Mouse (Mus musculus) neural tube, embryonic 12.5 days (tissue): ENCODE measurements around the gene Pappa2. TPM values are rescaled to one million over a fixed set of nuclear protein-coding genes. Genes with fewer than 3 reads are reported as not detected.

Source experiments
- ATAC-seq: fragments of 200-750 bp; cut with Nextera tagmentation; 2 replicates; pipeline ENCODE4 v1.8.0; 2017; ENCODE audit warnings: low read depth, mild to moderate bottlenecking, moderate TSS enrichment, moderate library complexity; ENCODE audit not compliant: low FRiP score
- H3K27ac ChIP-seq: fragments of 300-500 bp; sonication (generic); 2 replicates; pipeline ENCODE4 v1.5.1; 2016
- H3K27me3 ChIP-seq: fragments of 300-500 bp; sonication (generic); replicated peaks from 2 replicates; pipeline ENCODE4 v1.6.1; 2016; ENCODE audit warnings: mild to moderate bottlenecking
- H3K36me3 ChIP-seq: fragments of 300-500 bp; sonication (generic); 2 replicates; pipeline ENCODE4 v1.6.1; 2016; ENCODE audit warnings: mild to moderate bottlenecking
- H3K4me1 ChIP-seq: fragments of 300-500 bp; sonication (generic); 2 replicates; pipeline ENCODE4 v1.6.1; 2016
- H3K4me2 ChIP-seq: fragments of 300-500 bp; sonication (generic); replicated peaks from 2 replicates; pipeline ENCODE4 v1.6.1; 2016; ENCODE audit warnings: mild to moderate bottlenecking
- H3K4me3 ChIP-seq: fragments of 300-500 bp; sonication (generic); 2 replicates; pipeline ENCODE4 v1.5.1; 2016
- H3K9ac ChIP-seq: fragments of 300-500 bp; sonication (generic); 2 replicates; pipeline ENCODE4 v1.6.1; 2016; ENCODE audit warnings: mild to moderate bottlenecking
- H3K9me3 ChIP-seq: fragments of 300-500 bp; sonication (generic); 2 replicates; pipeline ENCODE4 v1.6.1; 2016; ENCODE audit warnings: mild to moderate bottlenecking
- WGBS: fragments of 180-500 bp; shearing (Covaris S2); methylation state at CpG from one replicate; pipeline ENCODE4 v1.1.7; 2016; 5-methylcytosine and 5-hydroxymethylcytosine counted together
- polyA plus RNA-seq: library from polyadenylated mRNA; unstranded; fragments of >200 nt; fragmentation: Nextera tagmentation; extraction: Ambion mirVana; gene quantifications from 2 replicates; pipeline ENCODE4 v1.2.1, GENCODE M21; 2016

Pappa2 gene
- polyA plus RNA-seq, 1 experiment from 2014 or later, result 5.0 TPM

- H3K4me3 ChIP-seq, result no peak overlapping the region
- ATAC-seq, result no peak
- no peaks in the 10 kb centered on the region for H3K27me3 ChIP-seq
- H3K4me1 ChIP-seq, result no peaks in the 10 kb centered on the region
- H3K36me3 ChIP-seq, result no peaks in the 10 kb centered on the region
- H3K9me3 ChIP-seq, result no peaks in the 10 kb centered on the region
- no peak overlapping the region for H3K4me2 ChIP-seq
- no peak overlapping the region for H3K9ac ChIP-seq
- 83% methylated on average over 3 of the region's 3 CpGs for WGBS
- no peak overlapping the region for H3K27ac ChIP-seq
Measured at GRCm38 (mm10) chr1:158875487-158875886, 104.8 kb downstream of the Pappa2 start.

- 86% methylated on average over 2 of the region's 2 CpGs for WGBS
- no peak for ATAC-seq
- Histone ChIP-seq H3K4me3 (no peak overlapping the region), H3K36me3 (no peaks in the 10 kb centered on the region), H3K9me3 (no peaks in the 10 kb centered on the region), H3K27ac (no peak overlapping the region), H3K27me3 (no peaks in the 10 kb centered on the region), H3K4me1 (no peaks in the 10 kb centered on the region), H3K4me2 (no peak overlapping the region), H3K9ac (no peak overlapping the region)
Measured at GRCm38 (mm10) chr1:158874552-158875077, 105.7 kb downstream of the Pappa2 start.

- ATAC-seq, result no peak
- H3K4me1 ChIP-seq, result no peaks in the 10 kb centered on the region
- H3K9me3 ChIP-seq, result no peaks in the 10 kb centered on the region
- WGBS, result 84% methylated on average over 1 of the region's 1 CpGs
- no peaks in the 10 kb centered on the region for H3K27me3 ChIP-seq
- no peak overlapping the region for H3K27ac ChIP-seq
- no peaks in the 10 kb centered on the region for H3K36me3 ChIP-seq
- H3K9ac ChIP-seq, result no peak overlapping the region
- no peak overlapping the region for H3K4me2 ChIP-seq
- no peak overlapping the region for H3K4me3 ChIP-seq
Measured at GRCm38 (mm10) chr1:158873631-158874030, 106.7 kb downstream of the Pappa2 start.

GRCm38 (mm10) chr1:158871401-158871800, 108.9 kb downstream of the Pappa2 start:
- 90% methylated on average over 2 of the region's 2 CpGs for WGBS
- Histone ChIP-seq H3K4me3 (no peak overlapping the region), H3K4me1 (no peaks in the 10 kb centered on the region), H3K9me3 (no peaks in the 10 kb centered on the region), H3K4me2 (no peak overlapping the region), H3K36me3 (no peaks in the 10 kb centered on the region), H3K27me3 (no peaks in the 10 kb centered on the region), H3K27ac (no peak overlapping the region), H3K9ac (no peak overlapping the region)
- ATAC-seq, result no peak

- Histone ChIP-seq H3K9ac (no peak overlapping the region), H3K4me2 (no peak overlapping the region), H3K4me1 (no peaks in the 10 kb centered on the region), H3K9me3 (no peaks in the 10 kb centered on the region), H3K4me3 (no peak overlapping the region), H3K27ac (no peak overlapping the region), H3K36me3 (no peaks in the 10 kb centered on the region), H3K27me3 (no peaks in the 10 kb centered on the region)
- no peak for ATAC-seq
- 74% methylated on average over 5 of the region's 5 CpGs for WGBS
Measured at GRCm38 (mm10) chr1:158860190-158860589, 120.1 kb downstream of the Pappa2 start.

- H3K27ac ChIP-seq, result no peak overlapping the region
- no peaks in the 10 kb centered on the region for H3K36me3 ChIP-seq
- H3K4me2 ChIP-seq, result no peak overlapping the region
- H3K9me3 ChIP-seq, result no peaks in the 10 kb centered on the region
- H3K4me3 ChIP-seq, result no peak overlapping the region
- ATAC-seq, result no peak
- no peaks in the 10 kb centered on the region for H3K27me3 ChIP-seq
- no peaks in the 10 kb centered on the region for H3K4me1 ChIP-seq
- H3K9ac ChIP-seq, result no peak overlapping the region
- 74% methylated on average over 5 of the region's 5 CpGs for WGBS
Measured at GRCm38 (mm10) chr1:158853936-158854882, 126.1 kb downstream of the Pappa2 start.

GRCm38 (mm10) chr1:158852836-158853567, 127.3 kb downstream of the Pappa2 start:
- ATAC-seq, result no peak
- WGBS, result 89% methylated on average over 14 of the region's 14 CpGs

GRCm38 (mm10) chr1:158850459-158850858, 129.8 kb downstream of the Pappa2 start:
- no peak overlapping the region for H3K4me2 ChIP-seq
- H3K27me3 ChIP-seq, result no peaks in the 10 kb centered on the region
- H3K27ac ChIP-seq, result no peak overlapping the region
- no peak overlapping the region for H3K4me3 ChIP-seq
- no peak overlapping the region for H3K9ac ChIP-seq
- H3K36me3 ChIP-seq, result no peaks in the 10 kb centered on the region
- H3K4me1 ChIP-seq, result no peaks in the 10 kb centered on the region
- no peak for ATAC-seq
- WGBS, result 63% methylated on average over 3 of the region's 3 CpGs
- H3K9me3 ChIP-seq, result no peaks in the 10 kb centered on the region

More at GRCm38 (mm10) chr1:158852836-158853567, 127.3 kb downstream of the Pappa2 start:
- H3K9ac ChIP-seq, result no peak overlapping the region
- H3K27me3 ChIP-seq, result no peaks in the 10 kb centered on the region
- no peak overlapping the region for H3K27ac ChIP-seq
- H3K4me3 ChIP-seq, result no peak overlapping the region
- no peaks in the 10 kb centered on the region for H3K36me3 ChIP-seq
- H3K4me2 ChIP-seq, result no peak overlapping the region
- H3K9me3 ChIP-seq, result no peaks in the 10 kb centered on the region
- no peaks in the 10 kb centered on the region for H3K4me1 ChIP-seq

- Histone ChIP-seq H3K4me1 (no peaks in the 10 kb centered on the region), H3K9ac (no peak overlapping the region), H3K4me2 (no peak overlapping the region), H3K9me3 (no peaks in the 10 kb centered on the region), H3K27me3 (no peaks in the 10 kb centered on the region), H3K4me3 (no peak overlapping the region), H3K27ac (no peak overlapping the region), H3K36me3 (no peaks in the 10 kb centered on the region)
- WGBS, result 67% methylated on average over 10 of the region's 10 CpGs
- ATAC-seq, result no peak
Measured at GRCm38 (mm10) chr1:158844604-158845003, 135.7 kb downstream of the Pappa2 start.

- ATAC-seq, result no peak
- Histone ChIP-seq H3K4me2 (no peak overlapping the region), H3K36me3 (no peaks in the 10 kb centered on the region), H3K4me3 (no peak overlapping the region), H3K27ac (no peak overlapping the region), H3K27me3 (no peaks in the 10 kb centered on the region), H3K9me3 (no peaks in the 10 kb centered on the region), H3K4me1 (no peaks in the 10 kb centered on the region), H3K9ac (no peak overlapping the region)
- WGBS, result 82% methylated on average over 4 of the region's 4 CpGs
Measured at GRCm38 (mm10) chr1:158837151-158837550, 143.1 kb downstream of the Pappa2 start.

- no peak for ATAC-seq
- Histone ChIP-seq H3K4me1 (no peaks in the 10 kb centered on the region), H3K27me3 (no peaks in the 10 kb centered on the region), H3K36me3 (no peaks in the 10 kb centered on the region), H3K9ac (no peak overlapping the region), H3K4me3 (no peak overlapping the region), H3K4me2 (no peak overlapping the region), H3K9me3 (no peaks in the 10 kb centered on the region), H3K27ac (no peak overlapping the region)
- WGBS, result 69% methylated on average over 3 of the region's 3 CpGs
Measured at GRCm38 (mm10) chr1:158830152-158830551, 150.1 kb downstream of the Pappa2 start.

- no peaks in the 10 kb centered on the region for H3K9me3 ChIP-seq
- H3K4me3 ChIP-seq, result no peak overlapping the region
- no peak overlapping the region for H3K4me2 ChIP-seq
- no peaks in the 10 kb centered on the region for H3K36me3 ChIP-seq
- H3K27me3 ChIP-seq, result no peaks in the 10 kb centered on the region
- no peaks in the 10 kb centered on the region for H3K4me1 ChIP-seq
- no peak overlapping the region for H3K9ac ChIP-seq
- no peak overlapping the region for H3K27ac ChIP-seq
- ATAC-seq, result no peak
Measured at GRCm38 (mm10) chr1:158827931-158828330, 152.4 kb downstream of the Pappa2 start.
